Mouse (Mus musculus): ENCODE measurements around the gene B3galnt2. TPM values are rescaled to one million over a fixed set of nuclear protein-coding genes. Genes with fewer than 3 reads are reported as not detected.

The B3galnt2 gene
- polyA plus RNA-seq, 1 experiment = 11.5 TPM

GRCm38 (mm10) chr13:14043851-14044250 is 89.6 kb downstream of the B3galnt2 start:
- Histone ChIP-seq H3K27ac (ENCODE audit: insufficient read depth, low read depth, low read length) (no peak overlapping the region), H3K4me1 (ENCODE audit: control insufficient read depth, insufficient read depth, low read length) (peaks cover 4% of the 10 kb centered on the region), H3K4me3 (ENCODE audit: insufficient read depth, low read length) (no peak overlapping the region)
- TF ChIP-seq POLR2A (IDR thresholded peaks at IDR 0.05; ENCODE audit: borderline replicate concordance, low read depth, low read length) (no peak), CTCF (IDR thresholded peaks at IDR 0.05; ENCODE audit: low read depth, low read length) (no peak)

- TF ChIP-seq POLR2A (IDR thresholded peaks at IDR 0.05; ENCODE audit: borderline replicate concordance, low read depth, low read length) (no peak), CTCF (IDR thresholded peaks at IDR 0.05; ENCODE audit: low read depth, low read length) (no peak)
- H3K4me3 ChIP-seq (ENCODE audit: insufficient read depth, low read length) = no peak overlapping the region
- peaks cover 4% of the 10 kb centered on the region for H3K4me1 ChIP-seq (ENCODE audit: control insufficient read depth, insufficient read depth, low read length)
- no peak overlapping the region for H3K27ac ChIP-seq (ENCODE audit: insufficient read depth, low read depth, low read length)
Measured at GRCm38 (mm10) chr13:14044521-14044920, 90.3 kb downstream of the B3galnt2 start.

Other genes starting within 250 kb of the B3galnt2 start
- gene Gng4, start 170.4 kb upstream of the B3galnt2 start, polyA plus RNA-seq (2012; ENCODE audit: insufficient read depth, insufficient read length, missing spikeins) = not detected in 2 replicates
- gene Tbce, start 85.2 kb downstream of the B3galnt2 start, polyA plus RNA-seq (2012; ENCODE audit: insufficient read depth, insufficient read length, missing spikeins) = 65.1 and 107 TPM in 2 replicates
- gene Arid4b, start 108.8 kb downstream of the B3galnt2 start, polyA plus RNA-seq (2012; ENCODE audit: insufficient read depth, insufficient read length, missing spikeins) = 28.0 and 32.5 TPM in 2 replicates
- 26.6 and 29.9 TPM in 2 replicates for gene Ggps1, start 109.0 kb downstream of the B3galnt2 start, polyA plus RNA-seq (2012; ENCODE audit: insufficient read depth, insufficient read length, missing spikeins)